Mouse (Mus musculus) heart, adult 2 months (tissue): ENCODE results near the gene Ugt2a1. TPM values are rescaled to one million over a fixed set of nuclear protein-coding genes. Genes with fewer than 3 reads are reported as not detected.
"Not testable (repeated sequence)": the region's sequence is repeated elsewhere in the genome, so short reads cannot be mapped to it uniquely, and the experiment has no call there.

Experiments
- DNase-seq, 2 experiments: peaks; one replicate each; pipeline ENCODE4 v3.0.0; 2021
- H3K27ac ChIP-seq: fragments of 200-600 bp; 2 replicates; pipeline ENCODE4 v1.8.1; 2022
- H3K27me3 ChIP-seq: fragments of 200-500 bp; 2 replicates; pipeline ENCODE4 v1.6.1; 2012; ENCODE audit warnings: mild to moderate bottlenecking, low read length, inconsistent platforms, mixed read lengths; ENCODE audit not compliant: control insufficient read depth, insufficient read depth
- H3K36me3 ChIP-seq: fragments of 200-500 bp; 2 replicates; pipeline ENCODE4 v1.6.1; 2012; ENCODE audit warnings: low read length, inconsistent platforms; ENCODE audit not compliant: control insufficient read depth, insufficient read depth
- H3K4me1 ChIP-seq: fragments of 200-500 bp; 2 replicates; pipeline ENCODE4 v1.6.1; 2011; ENCODE audit warnings: low read length; ENCODE audit not compliant: control insufficient read depth, insufficient read depth
- H3K4me3 ChIP-seq: fragments of 200-600 bp; 2 replicates; pipeline ENCODE4 v1.8.1; 2022
- H3K79me2 ChIP-seq: fragments of 200-500 bp; replicated peaks from 2 replicates; pipeline ENCODE4 v1.6.1; 2012; ENCODE audit warnings: mild to moderate bottlenecking, inconsistent platforms, low read length, moderate library complexity, mixed read lengths; ENCODE audit not compliant: control insufficient read depth, insufficient read depth
- H3K9ac ChIP-seq: fragments of 200-500 bp; 2 replicates; pipeline ENCODE4 v1.6.1; 2012; ENCODE audit warnings: low read depth, mild to moderate bottlenecking, control low read depth, inconsistent platforms, low read length, mixed read lengths
- CTCF ChIP-seq: fragments of 200-600 bp; IDR thresholded peaks from 2 replicates; pipeline ENCODE4 v1.8.1; 2022; ENCODE audit warnings: antibody characterized with exemption, mild to moderate bottlenecking, moderate library complexity
- EP300 ChIP-seq: fragments of 200-500 bp; IDR thresholded peaks from 2 replicates; pipeline ENCODE4 v1.6.1; 2011; ENCODE audit warnings: low read depth, low read length, control low read depth; ENCODE audit not compliant: insufficient read depth
- POLR2A ChIP-seq: fragments of 200-500 bp; IDR thresholded peaks from 2 replicates; pipeline ENCODE4 v1.6.1; 2011; ENCODE audit warnings: mild to moderate bottlenecking, low read depth, low read length, control low read depth; ENCODE audit not compliant: insufficient read depth
- WGBS: fragments of 180-500 bp; shearing (Covaris S2); methylation state at CpG from one replicate; pipeline ENCODE4 v1.1.7; 2018; 5-methylcytosine and 5-hydroxymethylcytosine counted together
- intact Hi-C: fragments of 180-260 bp; cut with DNase I; formaldehyde crosslinking; loops from one replicate; pipeline ENCODE4 v1.15.1; 2025
- polyA plus RNA-seq: library from polyadenylated mRNA; depleted of rRNA; stranded (reverse); fragments of >200 nt; gene quantifications from 2 replicates; pipeline ENCODE4 v1.2.3, GENCODE M21; 2012
- total RNA-seq, 2 experiments: library from RNA; stranded (reverse); gene quantifications; 2 replicates each; pipeline ENCODE4 v1.2.3; 2021

Gene Ugt2a1
- total and polyA plus RNA-seq, 3 experiments = not detected

DNA sequence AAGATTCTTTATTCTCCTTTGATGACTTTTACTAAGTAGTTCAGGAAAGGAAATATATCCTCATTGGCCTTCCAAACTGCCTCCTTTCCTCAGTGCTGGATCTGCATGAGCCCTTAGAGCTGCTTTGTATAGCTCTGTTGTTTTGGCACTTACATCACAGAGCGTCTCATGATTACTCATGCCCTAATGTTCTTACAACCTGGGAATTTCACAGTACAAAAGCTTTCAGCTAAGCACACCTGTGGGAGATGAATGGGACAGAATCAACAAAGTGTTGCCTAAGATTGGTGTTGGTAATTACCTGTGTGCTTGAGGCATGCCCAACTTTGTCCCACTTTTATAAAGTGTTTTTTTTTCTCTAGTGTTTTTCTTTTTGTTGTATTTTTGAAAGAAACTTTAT lies 12.0 kb upstream of the Ugt2a1 start:
- H3K9ac ChIP-seq = no peak overlapping the region
- no peaks in the 10 kb centered on the region for H3K4me1 ChIP-seq
- H3K4me3 ChIP-seq = no peak overlapping the region
- TF ChIP-seq CTCF (no peak), EP300 (no peak), POLR2A (no peak)
- no peaks in the 10 kb centered on the region for H3K79me2 ChIP-seq
- H3K36me3 ChIP-seq = no peaks in the 10 kb centered on the region
- intact Hi-C loops = no loop called here
- H3K27me3 ChIP-seq = no peaks in the 10 kb centered on the region
- no peak overlapping the region for H3K27ac ChIP-seq
- 74% methylated on average over 1 of the region's 1 CpGs for WGBS
- DNase-seq = no peak

DNA sequence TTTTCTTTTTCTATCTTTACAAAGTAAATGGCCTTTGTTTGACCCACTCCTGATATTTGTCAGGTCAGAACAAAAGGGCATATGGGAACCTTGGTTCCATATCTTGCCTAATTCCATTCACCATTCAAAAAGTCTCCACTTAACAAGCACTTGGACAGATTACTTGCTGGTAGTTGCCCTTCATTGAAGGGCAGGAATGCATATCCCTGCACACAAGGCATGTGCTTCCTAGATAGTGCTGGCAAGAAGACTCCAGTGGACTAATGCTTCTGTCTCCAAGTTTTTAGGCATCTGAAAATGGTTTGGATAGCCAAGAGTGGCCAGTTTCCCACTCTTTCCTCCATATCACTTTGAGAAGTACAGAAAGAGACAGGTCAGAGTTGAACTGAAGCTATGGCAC lies 8.7 kb upstream of the Ugt2a1 start:
- H3K27ac ChIP-seq = no peak overlapping the region
- H3K4me3 ChIP-seq = no peak overlapping the region
- H3K36me3 ChIP-seq = no peaks in the 10 kb centered on the region
- no peak for TF ChIP-seq CTCF
- TF ChIP-seq POLR2A = no peak
- TF ChIP-seq EP300 = no peak
- no peaks in the 10 kb centered on the region for H3K4me1 ChIP-seq
- no peak overlapping the region for H3K9ac ChIP-seq
- no peaks in the 10 kb centered on the region for H3K27me3 ChIP-seq
- H3K79me2 ChIP-seq = no peaks in the 10 kb centered on the region
- intact Hi-C loops = no loop called here
- no peak for DNase-seq

DNA sequence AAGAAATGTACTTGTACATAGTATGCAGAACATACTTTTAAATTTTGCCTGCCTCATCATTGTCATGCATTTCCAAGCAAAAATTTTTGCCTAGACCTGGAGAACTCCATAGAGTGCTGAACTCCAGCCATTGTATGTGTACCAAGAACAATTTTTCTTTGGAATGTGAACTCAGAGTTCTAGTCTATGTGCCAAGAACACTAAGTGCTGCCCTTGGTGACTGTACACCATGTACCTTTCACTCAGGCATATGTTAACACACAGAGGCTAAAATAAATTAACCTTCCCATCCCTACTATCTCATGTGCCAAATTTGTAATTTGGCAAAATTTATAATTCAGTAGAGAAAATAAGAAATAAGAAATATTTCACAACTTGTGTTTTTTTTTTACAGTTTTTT lies 8.3 kb upstream of the Ugt2a1 start:
- no peak for TF ChIP-seq POLR2A
- no peak for TF ChIP-seq CTCF
- no peak for TF ChIP-seq EP300
- intact Hi-C loops = no loop called here
- H3K79me2 ChIP-seq = no peaks in the 10 kb centered on the region
- no peak overlapping the region for H3K9ac ChIP-seq
- no peaks in the 10 kb centered on the region for H3K4me1 ChIP-seq
- no peaks in the 10 kb centered on the region for H3K27me3 ChIP-seq
- DNase-seq = no peak
- no peaks in the 10 kb centered on the region for H3K36me3 ChIP-seq
- H3K27ac ChIP-seq = no peak overlapping the region
- no peak overlapping the region for H3K4me3 ChIP-seq

DNA sequence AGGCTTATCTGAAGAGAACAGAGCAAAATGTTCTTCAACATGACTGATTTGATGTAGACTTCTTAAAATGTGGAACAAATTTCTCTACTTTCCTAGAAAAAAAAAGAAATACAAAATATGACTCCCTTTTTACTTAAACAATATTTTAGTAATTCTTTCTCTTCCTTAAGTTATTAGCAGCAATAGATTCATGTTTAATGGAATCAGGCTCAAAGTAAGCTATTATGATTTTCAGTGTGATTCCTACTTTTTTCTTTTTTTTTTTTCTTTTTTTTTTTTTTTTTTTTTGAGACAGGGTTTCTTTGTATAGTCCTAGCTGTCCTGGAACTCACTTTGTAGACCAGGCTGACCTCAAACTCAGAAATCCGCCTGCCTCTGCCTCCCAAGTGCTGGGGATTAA lies 4.0 kb downstream of the Ugt2a1 start, which contains the start of gene Gm43638:
Gene Gm43638 (minus strand): TSS at position 101 of the 400 bp plus-strand sequence.
- 60% methylated on average over 1 of the region's 1 CpGs for WGBS
- H3K4me1 ChIP-seq, intact Hi-C loops, H3K27me3 ChIP-seq, H3K9ac ChIP-seq, H3K36me3 ChIP-seq, DNase-seq, H3K79me2 ChIP-seq, H3K4me3 ChIP-seq, H3K27ac ChIP-seq: not testable (repeated sequence)

DNA sequence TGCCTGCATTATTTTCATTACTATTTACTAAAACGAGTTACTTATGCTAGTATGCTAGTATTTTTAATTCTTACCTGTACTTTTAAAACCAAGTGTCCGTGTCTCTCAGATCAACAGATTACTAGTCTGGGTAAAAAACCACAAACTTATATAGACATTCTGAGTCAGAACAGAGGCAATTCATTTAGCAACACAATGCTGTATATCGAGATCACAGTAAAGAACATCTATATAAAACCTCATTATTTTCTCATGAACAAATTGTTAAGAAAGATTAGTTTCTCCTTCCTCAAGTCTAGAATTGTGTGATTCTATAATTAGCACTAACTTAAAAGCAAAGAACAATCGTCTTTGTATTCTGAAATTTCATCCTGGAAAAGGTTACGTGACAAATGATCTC lies 8.5 kb downstream of the Ugt2a1 start, which contains the start of gene Ugt2a2:
Gene Ugt2a2 (minus strand): TSS at position 101 of the 400 bp plus-strand sequence.
- Histone ChIP-seq H3K27me3 (no peaks in the 10 kb centered on the region), H3K27ac (no peak within 1 kb of the TSS), H3K9ac (no peak within 1 kb of the TSS), H3K36me3 (no peaks in the 10 kb centered on the region), H3K79me2 (no peaks in the 10 kb centered on the region), H3K4me1 (no peaks in the 10 kb centered on the region), H3K4me3 (no peak within 1 kb of the TSS)
- no peak for DNase-seq
- intact Hi-C loops = no loop called here
- 63% methylated on average over 5 of the region's 5 CpGs for WGBS
- TF ChIP-seq EP300 (no peak), POLR2A (no peak)

DNA sequence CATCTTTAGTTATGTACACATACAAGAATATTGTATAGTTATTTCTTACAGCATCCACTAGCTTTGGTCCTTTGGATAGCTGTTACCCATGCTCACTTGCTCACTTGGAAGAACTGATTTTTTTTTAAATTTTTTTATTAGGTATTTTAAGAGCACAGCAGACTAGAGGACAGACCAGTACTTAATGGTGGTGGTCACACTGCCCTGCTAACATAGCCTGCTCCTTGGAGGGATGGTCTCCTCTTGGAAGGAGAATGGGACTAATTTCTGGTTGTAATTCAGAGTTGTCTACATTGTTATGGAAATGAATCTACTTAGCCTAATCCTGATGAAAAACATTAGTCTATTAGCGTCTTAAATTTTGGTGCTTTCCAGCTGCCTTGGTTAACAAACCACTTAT lies 31.9 kb downstream of the Ugt2a1 start:
- Histone ChIP-seq H3K79me2 (no peaks in the 10 kb centered on the region), H3K9ac (no peak overlapping the region), H3K27me3 (no peaks in the 10 kb centered on the region), H3K4me3 (no peak overlapping the region), H3K36me3 (no peaks in the 10 kb centered on the region), H3K27ac (no peak overlapping the region), H3K4me1 (no peaks in the 10 kb centered on the region)
- WGBS = 45% methylated on average over 1 of the region's 1 CpGs
- TF ChIP-seq POLR2A = no peak
- TF ChIP-seq EP300 = no peak
- TF ChIP-seq CTCF = no peak
- intact Hi-C loops = no loop called here
- no peak for DNase-seq

DNA sequence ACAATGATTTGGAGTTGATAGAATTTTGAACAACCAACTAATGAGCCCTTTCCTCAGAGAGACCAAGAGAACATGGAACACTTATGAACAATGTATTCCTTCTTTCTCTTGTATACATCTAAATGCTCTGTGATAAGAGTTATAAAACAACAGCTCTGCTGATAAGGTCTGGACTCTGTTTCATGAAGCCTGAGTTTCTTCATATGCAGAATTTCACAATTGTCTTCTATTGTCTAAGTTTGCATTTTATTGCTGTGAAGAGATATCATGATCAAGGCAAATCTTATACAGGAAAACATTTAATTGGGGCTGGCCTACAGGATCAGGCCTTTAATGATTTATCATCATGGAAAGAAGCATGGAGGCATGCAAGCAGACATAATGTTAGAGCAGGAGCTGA lies 33.0 kb downstream of the Ugt2a1 start:
- no peak for TF ChIP-seq CTCF
- TF ChIP-seq EP300 = no peak
- no peak for TF ChIP-seq POLR2A
- Histone ChIP-seq H3K4me1 (no peaks in the 10 kb centered on the region), H3K27ac (no peak overlapping the region), H3K79me2 (no peaks in the 10 kb centered on the region), H3K36me3 (no peaks in the 10 kb centered on the region), H3K27me3 (no peaks in the 10 kb centered on the region), H3K9ac (no peak overlapping the region), H3K4me3 (no peak overlapping the region)
- no peak for DNase-seq
- intact Hi-C loops = no loop called here
